Mouse (Mus musculus) ES-E14 (cell line): ENCODE measurements around the gene Ranbp17.

Source experiments
- CHD2 ChIP-seq: IDR thresholded peaks from 2 replicates; pipeline ENCODE4 v1.6.1; 2014; ENCODE audit warnings: mild to moderate bottlenecking, low read depth, low read length, inconsistent platforms
- HCFC1 ChIP-seq: IDR thresholded peaks from 2 replicates; pipeline ENCODE4 v1.6.1; 2012; ENCODE audit warnings: low read length, inconsistent platforms, borderline replicate concordance; ENCODE audit not compliant: insufficient read depth
- MAFK ChIP-seq: IDR thresholded peaks from 2 replicates; pipeline ENCODE4 v1.6.1; 2014; ENCODE audit warnings: mild to moderate bottlenecking, low read depth, low read length, inconsistent platforms; ENCODE audit not compliant: insufficient read depth
- ZNF384 ChIP-seq: IDR thresholded peaks from 2 replicates; pipeline ENCODE4 v1.6.1; 2012; ENCODE audit warnings: low read depth, low read length, inconsistent platforms

GRCm38 (mm10) chr11:33181804-33182203 lies 331.7 kb downstream of the Ranbp17 start:
- no peak for TF ChIP-seq CHD2
- TF ChIP-seq MAFK = no peak
- TF ChIP-seq HCFC1 = no peak
- no peak for TF ChIP-seq ZNF384
